Mouse (Mus musculus) left cerebral cortex, postnatal 25 days (tissue): ENCODE results near the gene Car3. TPM values are rescaled to one million over a fixed set of nuclear protein-coding genes. Genes with fewer than 3 reads are reported as not detected.
A peak's percentile ranks its signal among the peaks of the same experiment; 100 is the strongest.

Source experiments
- DNase-seq, 2 experiments: peaks; one replicate each; pipeline ENCODE4 v3.0.0; 2022; ENCODE audit warnings: low spot score in 2 of 2, mixed read lengths in 1 of 2
- intact Hi-C: fragments of 180-260 bp; cut with DNase I; formaldehyde crosslinking; loops from one replicate; pipeline ENCODE4 v1.15.1; 2025
- total RNA-seq, 2 experiments: library from RNA; stranded (reverse); gene quantifications; 2 replicates each; pipeline ENCODE4 v1.2.3; 2021

Gene Car3
- total RNA-seq, 2 experiments from 2014 or later = 1.1 TPM

GRCm38 (mm10) chr3:14871386-14871785 lies 8.1 kb downstream of the Car3 start:
- intact Hi-C loops = loop anchor here (5.0 kb wide), 1 partner anchor 371 kb away; no protein-coding TSS in a partner anchor
- no peak for DNase-seq

GRCm38 (mm10) chr3:14874402-14875040 lies 11.2 kb downstream of the Car3 start:
- intact Hi-C loops = loop anchor here (1.0 to 5.0 kb wide), 2 partner anchors 320 to 368 kb away; no protein-coding TSS in a partner anchor
- peak in 1 of 2 experiments; percentile 56 for DNase-seq

GRCm38 (mm10) chr3:14876325-14876918 lies 13.1 kb downstream of the Car3 start:
- intact Hi-C loops = no loop called here
- no peak for DNase-seq

GRCm38 (mm10) chr3:14877251-14877909 lies 14.1 kb downstream of the Car3 start:
- intact Hi-C loops = no loop called here

GRCm38 (mm10) chr3:14878749-14879223 lies 15.5 kb downstream of the Car3 start:
- intact Hi-C loops = no loop called here
- no peak for DNase-seq

More at GRCm38 (mm10) chr3:14877251-14877909, 14.1 kb downstream of the Car3 start:
- DNase-seq = no peak

- no peak for DNase-seq
- intact Hi-C loops = no loop called here
Measured at GRCm38 (mm10) chr3:14879293-14879692, 16.0 kb downstream of the Car3 start.

- intact Hi-C loops = loop anchor here (10.0 kb wide), 1 partner anchor 195 kb away; no protein-coding TSS in a partner anchor
- no peak for DNase-seq
Measured at GRCm38 (mm10) chr3:14880277-14880676, 17.0 kb downstream of the Car3 start.

- no peak for DNase-seq
- intact Hi-C loops = loop anchor here (10.0 kb wide), 1 partner anchor 193 kb away; no protein-coding TSS in a partner anchor
Measured at GRCm38 (mm10) chr3:14882005-14882404, 18.7 kb downstream of the Car3 start.

GRCm38 (mm10) chr3:14882756-14883155 lies 19.4 kb downstream of the Car3 start:
- DNase-seq = no peak
- intact Hi-C loops = loop anchor here (10.0 kb wide), 1 partner anchor 192 kb away; no protein-coding TSS in a partner anchor

GRCm38 (mm10) chr3:14884826-14885225 lies 21.5 kb downstream of the Car3 start:
- no peak for DNase-seq
- intact Hi-C loops = loop anchor here (5.0 to 10.0 kb wide), 2 partner anchors 190 to 307 kb away; no protein-coding TSS in a partner anchor

GRCm38 (mm10) chr3:14886102-14887098 lies 23.1 kb downstream of the Car3 start, which contains the start of gene Car2:
Car2 (plus strand) TSS chr3:14886273.
- DNase-seq = peak; percentile 55 to 56
- intact Hi-C loops = loop anchor here (5.0 to 10.0 kb wide), 2 partner anchors 188 to 306 kb away; no protein-coding TSS in a partner anchor

- intact Hi-C loops = loop anchor here (5.0 to 10.0 kb wide), 2 partner anchors 188 to 305 kb away; no protein-coding TSS in a partner anchor
- peak in 1 of 2 experiments; percentile 4 for DNase-seq
Measured at GRCm38 (mm10) chr3:14887134-14887666, 23.9 kb downstream of the Car3 start.

GRCm38 (mm10) chr3:14887686-14888295 lies 24.5 kb downstream of the Car3 start:
- intact Hi-C loops = loop anchor here (5.0 to 10.0 kb wide), 2 partner anchors 187 to 305 kb away; no protein-coding TSS in a partner anchor
- DNase-seq = peak in 1 of 2 experiments; percentile 3

GRCm38 (mm10) chr3:14888549-14888948 lies 25.2 kb downstream of the Car3 start:
- DNase-seq = no peak
- intact Hi-C loops = loop anchor here (5.0 to 10.0 kb wide), 2 partner anchors 186 to 304 kb away; no protein-coding TSS in a partner anchor

GRCm38 (mm10) chr3:14889085-14889484 lies 25.8 kb downstream of the Car3 start:
- intact Hi-C loops = loop anchor here (5.0 to 10.0 kb wide), 2 partner anchors 186 to 303 kb away; no protein-coding TSS in a partner anchor
- no peak for DNase-seq

- intact Hi-C loops = loop anchor here (5.0 to 10.0 kb wide), 2 partner anchors 185 to 302 kb away; no protein-coding TSS in a partner anchor
- DNase-seq = no peak
Measured at GRCm38 (mm10) chr3:14889716-14890409, 26.6 kb downstream of the Car3 start.

- intact Hi-C loops = no loop called here
- no peak for DNase-seq
Measured at GRCm38 (mm10) chr3:14892991-14893390, 29.7 kb downstream of the Car3 start.
